Mouse (Mus musculus) bone marrow, adult 2 months (tissue): ENCODE results near the gene Fam174a.

Experiments
- CTCF ChIP-seq: fragments of 200-500 bp; IDR thresholded peaks from 2 replicates; pipeline ENCODE4 v1.5.1; 2011; ENCODE audit warnings: low read length, control low read depth; ENCODE audit not compliant: control insufficient read depth, insufficient read depth
- POLR2A ChIP-seq: fragments of 200-500 bp; IDR thresholded peaks from 2 replicates; pipeline ENCODE4 v1.6.1; 2011; ENCODE audit warnings: low read depth, mild to moderate bottlenecking, control low read depth, low read length, borderline replicate concordance; ENCODE audit not compliant: control insufficient read depth

DNA sequence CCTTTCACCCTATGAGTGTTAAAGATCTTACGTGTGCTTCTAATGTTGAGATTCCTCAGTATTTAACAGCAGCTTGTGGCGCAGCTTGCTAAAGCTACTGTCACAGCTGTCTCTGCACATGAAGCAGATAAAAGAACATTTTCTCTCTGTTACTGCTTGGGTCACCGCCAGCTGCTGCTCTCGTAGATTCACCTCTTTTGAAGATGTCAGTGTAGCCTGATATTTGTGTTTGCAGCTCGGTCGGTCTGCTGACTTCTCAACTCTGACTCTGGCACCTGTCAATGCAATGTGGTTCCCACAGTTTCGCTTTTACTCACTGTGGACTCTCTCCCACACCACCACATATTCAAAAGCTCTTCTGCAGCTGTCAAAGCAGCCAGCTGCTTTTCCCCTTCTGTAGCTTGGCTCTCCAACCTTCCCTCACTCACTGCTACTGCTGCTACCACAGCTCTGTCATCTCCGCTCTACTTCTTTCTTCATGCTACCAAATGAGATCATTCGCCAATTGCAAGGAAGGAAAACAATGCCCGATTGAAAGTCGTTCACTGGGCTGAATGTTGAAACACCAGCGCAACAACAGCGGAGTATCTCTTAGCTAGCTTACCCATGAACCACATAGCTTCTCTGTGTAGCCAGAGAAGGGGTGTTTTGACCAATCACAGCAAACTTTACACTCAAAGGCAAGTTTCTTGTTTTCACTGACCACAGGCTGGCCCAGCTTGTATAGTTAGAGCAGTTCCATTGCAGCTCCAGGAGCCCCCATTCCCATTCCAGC is 45.3 kb upstream of the Fam174a start:
- no peak for TF ChIP-seq CTCF
- no peak for TF ChIP-seq POLR2A
